Mouse (Mus musculus) right cerebral cortex, adult 18-20 months (tissue): ENCODE measurements around the gene Slc35f4.
A peak's percentile ranks its signal among the peaks of the same experiment; 100 is the strongest.
"Not testable (repeated sequence)": the region's sequence is repeated elsewhere in the genome, so short reads cannot be mapped to it uniquely, and the experiment has no call there.

Experiments
- DNase-seq: peaks from one replicate; pipeline ENCODE4 v3.0.0; 2022; ENCODE audit warnings: mixed read lengths

The Slc35f4 gene

DNA sequence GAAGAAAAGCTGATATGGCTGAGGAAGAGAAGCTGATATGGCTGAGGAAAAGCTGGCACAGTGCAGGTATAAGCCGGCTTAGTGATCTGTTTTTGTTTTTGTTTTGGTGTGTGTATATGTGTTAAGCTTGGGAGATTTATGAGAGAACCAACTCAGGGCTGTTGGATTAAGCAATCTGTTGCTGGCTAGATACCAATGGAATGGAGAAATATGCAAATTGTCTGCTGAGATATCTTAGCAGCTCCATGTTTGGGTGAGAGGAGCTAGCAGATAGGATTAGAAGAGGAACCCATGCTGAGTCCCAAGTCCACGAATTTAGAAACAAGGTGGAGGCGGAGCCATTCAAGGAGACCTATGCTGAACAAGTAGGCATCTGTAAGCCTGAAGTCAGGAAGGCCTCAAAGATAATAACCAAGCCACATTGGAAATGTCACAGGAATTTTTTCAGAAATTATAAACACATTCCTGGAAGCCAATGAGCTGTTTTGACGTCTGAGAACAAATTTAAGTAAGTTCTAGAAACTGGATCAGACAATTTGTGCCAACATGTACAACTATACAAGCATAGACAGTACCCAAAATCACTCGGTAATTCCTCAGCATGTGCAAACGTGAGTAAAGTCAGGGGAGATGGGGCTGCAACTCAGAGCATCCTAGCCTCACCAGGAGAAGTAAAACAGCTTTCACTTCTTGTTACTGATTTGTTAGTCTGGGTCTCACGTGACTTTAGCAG lies 177.5 kb downstream of the Slc35f4 start:
- DNase-seq: peak; percentile 42

- no peak for DNase-seq
Observed at GRCm38 (mm10) chr14:49345835-49346234, 180.0 kb downstream of the Slc35f4 start.

DNA sequence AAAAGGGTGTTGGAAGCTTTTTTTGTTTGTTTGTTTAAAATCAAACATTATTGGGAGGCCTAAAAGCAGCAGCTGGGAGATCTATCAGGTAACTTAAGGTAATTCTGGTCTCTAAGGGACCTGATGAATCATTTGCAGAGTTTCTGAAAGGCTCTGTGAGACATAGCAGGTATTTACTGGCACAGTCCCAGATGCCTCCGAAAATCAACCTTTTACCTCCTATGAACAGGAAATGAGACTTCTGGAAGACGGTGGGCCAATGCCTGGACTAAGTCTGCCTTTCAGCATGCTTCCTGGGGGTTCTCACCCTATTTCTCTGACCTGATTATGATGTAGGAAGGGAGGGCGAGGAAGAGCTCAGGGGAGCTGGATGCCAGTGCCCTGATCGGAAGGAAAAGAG lies 188.8 kb downstream of the Slc35f4 start:
- no peak for DNase-seq

DNA sequence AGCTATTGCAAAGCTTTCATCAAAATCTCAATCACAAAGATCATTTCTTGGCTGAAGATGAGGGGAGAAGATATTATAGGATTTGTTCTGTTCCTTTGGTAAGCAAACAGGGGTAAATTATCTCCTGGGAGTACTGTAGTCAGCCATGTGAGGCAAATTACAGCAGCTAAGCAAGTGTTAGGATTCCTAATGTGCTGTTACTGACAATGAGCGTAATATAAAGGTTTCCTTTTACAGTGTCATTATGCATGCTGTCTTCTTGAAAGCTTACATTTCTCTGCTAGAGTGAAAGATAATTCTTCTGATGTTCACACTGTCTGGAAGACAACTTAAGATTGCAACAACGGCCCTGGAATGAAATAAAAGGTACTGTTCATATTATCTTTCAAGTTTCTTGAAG lies 192.0 kb downstream of the Slc35f4 start:
- no peak for DNase-seq

DNA sequence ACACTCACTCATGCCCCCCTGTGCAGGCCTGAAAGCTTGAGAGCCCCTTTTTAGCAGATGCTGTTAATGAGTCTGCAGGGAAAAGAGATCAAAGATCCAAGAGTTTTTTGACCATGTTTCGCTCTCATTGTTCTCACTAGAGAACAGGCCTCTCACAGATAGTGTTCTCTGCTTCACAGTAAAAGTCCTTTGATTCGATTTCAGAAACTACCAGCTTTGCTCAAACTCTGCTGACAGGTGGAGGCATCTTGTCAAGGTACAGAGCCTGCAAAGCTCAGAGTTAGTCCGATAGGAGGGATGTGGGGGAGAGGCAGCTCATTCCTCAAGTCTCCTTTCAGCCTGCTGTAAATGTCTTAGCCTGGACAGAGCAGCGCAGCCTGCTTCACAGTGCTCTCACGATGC lies 209.4 kb downstream of the Slc35f4 start:
- no peak for DNase-seq

DNA sequence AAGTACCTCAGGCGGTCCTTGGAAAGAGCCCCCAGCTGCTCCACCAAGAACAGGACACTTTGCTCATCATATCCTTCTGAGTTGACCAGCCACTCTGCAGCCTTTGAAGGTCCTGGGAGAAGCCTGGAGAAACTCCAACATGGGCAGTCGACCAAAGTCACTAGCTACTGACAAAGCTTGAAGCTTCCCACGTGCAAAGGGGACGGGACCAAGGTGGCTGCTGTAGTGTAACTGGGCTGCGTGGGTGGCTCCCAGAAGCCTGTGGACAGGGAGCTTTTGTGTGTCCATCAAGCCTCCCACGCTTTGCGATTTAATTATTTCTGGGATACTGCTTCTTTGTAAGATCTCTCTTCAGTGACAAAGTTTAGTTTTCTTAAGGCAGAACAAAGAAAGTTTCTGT lies 211.9 kb downstream of the Slc35f4 start:
- DNase-seq: peak; percentile 17

GRCm38 (mm10) chr14:49313376-49313775 lies 212.5 kb downstream of the Slc35f4 start:
- DNase-seq: no peak

DNA sequence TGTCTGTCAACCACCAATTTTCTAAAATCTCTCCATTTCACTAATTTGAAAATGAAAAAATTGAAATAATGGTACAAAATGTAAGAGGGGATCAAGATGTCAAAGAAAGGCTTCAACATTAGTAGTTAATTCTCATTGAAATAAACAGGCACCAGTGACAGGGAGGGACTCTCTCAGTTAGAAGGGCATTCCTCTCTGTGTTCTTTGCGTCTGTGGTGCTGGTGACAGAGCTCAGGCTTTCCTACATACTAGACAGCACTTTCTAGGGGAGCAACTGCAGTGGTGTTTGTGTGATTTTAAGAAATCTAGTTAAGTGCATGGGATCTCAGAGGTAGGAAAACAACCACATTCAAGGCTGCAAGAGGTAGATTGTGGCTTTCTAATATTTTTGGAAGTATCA lies 214.3 kb downstream of the Slc35f4 start:
- no peak for DNase-seq

DNA sequence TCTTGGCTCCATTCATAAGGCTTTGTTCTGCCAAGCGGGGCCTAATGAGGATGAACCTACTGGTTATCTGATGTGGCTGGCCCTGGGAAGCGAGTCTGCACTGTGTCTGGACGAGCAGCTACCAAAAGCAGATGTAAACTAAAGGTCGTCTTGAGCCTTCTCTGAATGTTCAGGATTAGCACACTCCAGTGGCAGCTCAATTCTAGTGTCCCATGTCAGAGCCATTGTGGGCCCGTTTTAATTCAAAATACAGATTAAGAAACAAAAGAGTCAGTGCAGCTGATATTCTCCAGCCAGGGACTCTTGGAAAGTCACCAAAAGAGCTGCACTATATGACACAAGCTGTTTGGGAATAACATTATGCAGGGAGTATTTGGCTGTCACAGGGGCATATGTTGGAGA lies 214.8 kb downstream of the Slc35f4 start:
- DNase-seq: no peak

GRCm38 (mm10) chr14:49309670-49310069 lies 216.2 kb downstream of the Slc35f4 start:
- DNase-seq: no peak

GRCm38 (mm10) chr14:49308591-49308990 lies 217.3 kb downstream of the Slc35f4 start:
- DNase-seq: no peak

GRCm38 (mm10) chr14:49307842-49308241 lies 218.0 kb downstream of the Slc35f4 start:
- no peak for DNase-seq

GRCm38 (mm10) chr14:49305534-49306409 lies 220.1 kb downstream of the Slc35f4 start:
- no peak for DNase-seq

DNA sequence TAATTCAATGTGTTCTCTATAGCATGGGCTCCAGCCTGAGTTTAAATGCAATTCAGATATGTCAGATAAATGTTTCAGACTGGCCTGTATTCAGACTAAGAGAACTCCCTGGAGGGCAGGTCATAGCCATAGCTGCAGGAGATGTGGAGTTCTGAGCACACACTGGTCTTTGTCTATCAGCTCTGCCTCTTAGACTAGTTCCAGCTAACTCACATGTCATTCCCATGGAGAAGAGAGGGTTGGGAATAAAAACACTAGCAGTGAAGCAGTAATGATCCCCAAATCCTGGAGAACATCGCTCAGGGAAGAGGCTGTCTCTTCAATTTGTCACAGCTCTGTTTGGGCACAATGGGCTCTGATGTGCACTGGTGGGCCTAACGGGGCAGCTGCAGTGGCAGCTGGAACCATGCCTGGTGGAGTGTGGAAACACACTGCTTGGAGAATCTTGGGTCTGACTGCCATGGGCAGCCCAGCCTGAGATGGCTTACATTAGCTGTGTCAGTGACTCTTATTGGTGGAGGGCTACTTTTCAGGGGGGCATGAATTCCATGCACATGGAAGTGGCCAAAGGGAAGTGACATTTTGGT lies 223.5 kb downstream of the Slc35f4 start:
- no peak for DNase-seq

DNA sequence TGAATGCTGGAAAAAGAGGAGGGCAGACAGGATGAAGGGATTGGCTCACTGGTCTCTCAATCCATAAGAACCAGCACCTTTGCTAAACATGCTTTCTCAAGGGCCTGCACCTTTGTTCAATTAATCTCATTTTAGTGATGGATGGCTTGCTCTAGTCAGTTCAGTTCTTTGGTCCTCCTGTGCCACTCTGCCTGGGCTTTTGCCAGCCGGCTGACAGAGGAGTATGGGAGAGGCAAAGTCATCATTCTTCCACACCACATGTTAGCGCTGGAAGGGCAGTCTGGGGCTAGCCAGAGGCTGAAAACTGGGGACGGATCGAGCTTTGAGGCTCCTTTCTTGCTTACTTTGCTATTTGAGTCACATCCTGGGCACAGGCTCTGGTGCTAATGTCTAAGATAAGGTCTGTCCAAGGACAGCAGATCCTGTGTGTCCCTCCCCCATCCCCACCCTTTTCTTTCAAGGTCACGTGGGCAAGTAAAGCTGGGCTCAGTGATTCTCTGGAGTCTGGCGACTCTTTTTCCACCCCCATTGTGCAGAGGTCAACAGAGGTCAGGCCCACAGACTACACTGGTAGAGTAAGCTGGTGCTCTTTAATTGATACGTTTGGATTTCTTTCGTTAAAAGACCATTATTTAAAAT lies 224.7 kb downstream of the Slc35f4 start:
- DNase-seq: no peak

DNA sequence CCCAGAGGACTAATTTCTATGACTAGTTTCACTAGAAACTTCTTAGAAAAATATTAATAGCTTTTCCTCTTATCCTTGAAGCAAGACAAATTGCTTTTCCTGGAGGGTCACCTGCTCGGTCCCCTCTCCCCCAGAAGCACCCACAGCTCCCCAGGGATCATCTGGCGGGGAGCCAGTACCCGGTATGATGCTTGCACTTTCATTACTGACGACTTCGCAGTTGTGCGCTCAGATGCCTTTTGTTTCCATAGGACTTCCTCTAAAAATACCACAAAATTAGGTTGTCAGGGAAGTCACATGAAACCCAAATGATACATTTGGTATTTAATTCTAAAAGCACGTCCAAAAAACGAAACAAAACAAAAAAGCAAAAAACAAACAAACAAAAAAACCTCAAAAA lies 225.5 kb downstream of the Slc35f4 start:
- no peak for DNase-seq

- no peak for DNase-seq
Observed at GRCm38 (mm10) chr14:49293802-49294449, 231.9 kb downstream of the Slc35f4 start.

DNA sequence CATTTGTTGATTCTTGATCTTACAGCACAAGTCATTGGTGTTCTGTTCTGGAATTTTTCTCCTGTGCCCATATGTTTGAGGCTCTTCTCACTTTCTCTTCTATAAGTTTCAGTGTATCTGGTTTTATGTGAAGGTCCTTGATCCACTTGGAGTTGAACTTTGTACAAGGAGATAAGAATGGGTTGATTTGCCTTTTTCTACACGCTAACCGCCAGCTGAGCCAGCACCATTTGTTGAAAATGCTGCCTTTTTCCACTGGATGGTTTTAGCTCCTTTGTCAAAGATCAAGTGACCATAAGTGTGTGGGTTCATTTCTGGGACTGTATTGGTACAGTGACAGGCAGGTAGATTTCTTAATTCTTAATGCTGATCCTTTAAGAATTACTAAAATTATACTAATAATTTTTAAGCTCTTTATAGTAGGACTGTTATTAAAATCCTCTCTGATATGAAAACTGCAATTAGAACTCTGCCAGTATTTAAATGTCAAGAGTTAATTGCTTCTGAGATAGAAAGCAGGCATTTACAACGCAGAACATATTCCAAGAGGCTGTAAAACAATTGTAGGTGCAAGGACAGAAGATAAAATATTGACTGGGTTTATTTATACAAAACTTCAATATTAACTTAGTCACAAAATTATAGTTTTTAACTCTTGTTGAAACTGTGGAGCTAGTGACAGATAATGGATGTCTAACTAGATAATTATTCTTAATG lies 235.7 kb downstream of the Slc35f4 start:
- no peak for DNase-seq

GRCm38 (mm10) chr14:49283784-49284655 lies 241.8 kb downstream of the Slc35f4 start:
- DNase-seq: peak; percentile 55

DNA sequence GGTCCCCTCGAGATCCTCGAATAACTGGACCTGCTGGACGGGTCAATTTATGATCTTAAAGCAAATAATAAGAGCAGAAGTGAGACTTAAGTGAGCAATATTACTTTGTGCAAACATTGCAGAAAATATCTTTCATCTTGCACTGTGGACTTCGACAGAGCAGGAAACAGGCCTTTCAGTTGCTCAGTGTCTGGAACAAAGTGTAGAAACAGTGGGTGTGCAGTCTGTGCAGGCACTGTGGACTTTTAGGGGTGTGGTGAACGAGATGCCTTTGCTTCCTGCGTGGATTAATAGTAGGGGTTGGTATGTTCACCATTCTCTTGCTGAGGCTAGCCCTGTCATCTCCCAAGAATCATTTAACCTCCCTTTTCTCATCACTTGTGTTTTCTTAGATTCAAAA lies 247.0 kb downstream of the Slc35f4 start:
- no peak for DNase-seq

GRCm38 (mm10) chr14:49278479-49278878 lies 247.4 kb downstream of the Slc35f4 start:
- not testable (repeated sequence) for DNase-seq
